Mouse (Mus musculus) heart, adult 2 months (tissue): ENCODE measurements around the gene St8sia1.

Experiments used
- CTCF ChIP-seq: fragments of 200-600 bp; IDR thresholded peaks from 2 replicates; pipeline ENCODE4 v1.8.1; 2022; ENCODE audit warnings: antibody characterized with exemption, mild to moderate bottlenecking, moderate library complexity
- POLR2A ChIP-seq: fragments of 200-500 bp; IDR thresholded peaks from 2 replicates; pipeline ENCODE4 v1.6.1; 2011; ENCODE audit warnings: mild to moderate bottlenecking, low read depth, low read length, control low read depth; ENCODE audit not compliant: insufficient read depth

GRCm38 (mm10) chr6:142855761-142856160, 108.5 kb downstream of the St8sia1 start:
- TF ChIP-seq POLR2A (no peak), CTCF (no peak)
